Mouse (Mus musculus) heart, embryonic 15.5 days (tissue): ENCODE data around the gene H2al1h. TPM values are rescaled to one million over a fixed set of nuclear protein-coding genes. Genes with fewer than 3 reads are reported as not detected.
"Not testable (repeated sequence)": the region's sequence is repeated elsewhere in the genome, so short reads cannot be mapped to it uniquely, and the experiment has no call there.

Experiments used
- ATAC-seq: fragments of 200-750 bp; cut with Nextera tagmentation; replicated peaks from 2 replicates; pipeline ENCODE4 v1.8.0; 2017; ENCODE audit warnings: low read depth, moderate TSS enrichment; ENCODE audit not compliant: insufficient number of reproducible peaks, insufficient read depth, low FRiP score
- H3K27ac ChIP-seq: fragments of 300-500 bp; sonication (generic); 2 replicates; pipeline ENCODE4 v1.5.1; 2015; ENCODE audit warnings: mild to moderate bottlenecking, inconsistent platforms
- H3K27me3 ChIP-seq: fragments of 300-500 bp; sonication (generic); 2 replicates; pipeline ENCODE4 v1.6.1; 2015; ENCODE audit warnings: inconsistent platforms
- H3K36me3 ChIP-seq: fragments of 300-500 bp; sonication (generic); 2 replicates; pipeline ENCODE4 v1.6.1; 2015; ENCODE audit warnings: mild to moderate bottlenecking, inconsistent platforms
- H3K4me1 ChIP-seq: fragments of 300-500 bp; sonication (generic); replicated peaks from 2 replicates; pipeline ENCODE4 v1.6.1; 2015; ENCODE audit warnings: inconsistent platforms
- H3K4me2 ChIP-seq: fragments of 300-500 bp; sonication (generic); 2 replicates; pipeline ENCODE4 v1.6.1; 2015; ENCODE audit warnings: inconsistent platforms, mild to moderate bottlenecking, moderate library complexity
- H3K4me3 ChIP-seq: fragments of 300-500 bp; sonication (generic); 2 replicates; pipeline ENCODE4 v1.5.1; 2015; ENCODE audit warnings: mild to moderate bottlenecking, inconsistent platforms
- H3K9ac ChIP-seq: fragments of 300-500 bp; sonication (generic); 2 replicates; pipeline ENCODE4 v1.6.1; 2015; ENCODE audit warnings: mild to moderate bottlenecking, inconsistent platforms
- H3K9me3 ChIP-seq: fragments of 300-500 bp; sonication (generic); replicated peaks from 2 replicates; pipeline ENCODE4 v1.6.1; 2016; ENCODE audit warnings: inconsistent platforms
- WGBS: fragments of 180-500 bp; shearing (Covaris S2); methylation state at CpG from one replicate; pipeline ENCODE4 v1.1.7; 2015; ENCODE audit warnings: mixed read lengths; 5-methylcytosine and 5-hydroxymethylcytosine counted together
- polyA plus RNA-seq: library from polyadenylated mRNA; unstranded; fragments of >200 nt; fragmentation: Nextera tagmentation; extraction: Ambion mirVana; gene quantifications from 2 replicates; pipeline ENCODE4 v1.2.1, GENCODE M21; 2015

H2al1h gene
- polyA plus RNA-seq, 1 experiment from 2014 or later, result not detected

GRCm38 (mm10) chrX:11317956-11318355 is 3.3 kb upstream of the H2al1h start, which contains the start of gene H2al1g:
TSS of gene H2al1g (plus strand) at chrX:11318256.
- H3K9ac ChIP-seq, ATAC-seq, H3K4me1 ChIP-seq, H3K4me3 ChIP-seq, H3K9me3 ChIP-seq, H3K27ac ChIP-seq, H3K27me3 ChIP-seq, H3K4me2 ChIP-seq, H3K36me3 ChIP-seq: not testable (repeated sequence)
- no CpG with 5 or more reads among the region's 3 CpGs for WGBS

DNA sequence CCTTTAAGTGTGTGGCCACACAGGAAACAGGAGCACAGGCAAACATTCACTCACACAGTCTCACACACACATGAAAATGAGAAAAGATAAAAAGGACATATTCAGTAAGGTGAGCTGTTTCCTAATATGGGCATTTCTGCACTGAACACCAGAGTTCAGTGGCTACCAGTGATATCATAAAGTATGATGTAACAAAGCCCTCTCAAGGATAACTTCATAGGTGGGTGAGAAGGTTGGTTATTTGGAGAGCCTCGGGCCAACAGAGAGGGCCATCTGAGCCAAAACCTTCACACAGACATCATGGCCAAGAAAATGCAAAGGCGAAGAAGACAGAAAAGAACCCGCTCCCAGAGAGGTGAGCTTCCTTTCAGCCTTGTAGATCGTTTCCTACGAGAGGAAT is 3.1 kb downstream of the H2al1h start, which contains the start of gene H2al1i:
TSS of gene H2al1i (plus strand) at position 301 of the 400 bp plus-strand sequence.
- H3K27me3 ChIP-seq, ATAC-seq, H3K27ac ChIP-seq, H3K4me3 ChIP-seq, H3K36me3 ChIP-seq, H3K4me1 ChIP-seq, H3K9ac ChIP-seq, H3K4me2 ChIP-seq, H3K9me3 ChIP-seq: not testable (repeated sequence)
- 82% methylated on average over 2 of the region's 5 CpGs for WGBS

DNA sequence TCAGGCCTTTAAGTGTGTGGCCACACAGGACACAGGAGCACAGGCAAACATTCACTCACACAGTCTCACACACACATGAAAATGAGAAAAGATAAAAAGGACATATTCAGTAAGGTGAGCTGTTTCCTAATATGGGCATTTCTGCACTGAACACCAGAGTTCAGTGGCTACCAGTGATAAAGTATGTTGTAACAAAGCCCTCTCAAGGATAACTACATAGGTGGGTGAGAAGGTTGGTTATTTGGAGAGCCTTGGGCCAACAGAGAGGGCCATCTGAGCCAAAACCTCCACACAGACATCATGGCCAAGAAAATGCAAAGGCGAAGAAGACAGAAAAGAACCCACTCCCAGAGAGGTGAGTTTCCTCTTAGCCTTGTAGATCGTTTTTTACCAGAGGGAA is 6.2 kb downstream of the H2al1h start, which contains the start of gene H2al1j:
TSS of gene H2al1j (plus strand) at position 301 of the 400 bp plus-strand sequence.
- not testable (repeated sequence) for H3K9ac ChIP-seq, H3K36me3 ChIP-seq, H3K27ac ChIP-seq, H3K4me1 ChIP-seq, H3K4me3 ChIP-seq, ATAC-seq, H3K4me2 ChIP-seq, H3K9me3 ChIP-seq, H3K27me3 ChIP-seq
- 79% methylated on average over 2 of the region's 2 CpGs for WGBS

DNA sequence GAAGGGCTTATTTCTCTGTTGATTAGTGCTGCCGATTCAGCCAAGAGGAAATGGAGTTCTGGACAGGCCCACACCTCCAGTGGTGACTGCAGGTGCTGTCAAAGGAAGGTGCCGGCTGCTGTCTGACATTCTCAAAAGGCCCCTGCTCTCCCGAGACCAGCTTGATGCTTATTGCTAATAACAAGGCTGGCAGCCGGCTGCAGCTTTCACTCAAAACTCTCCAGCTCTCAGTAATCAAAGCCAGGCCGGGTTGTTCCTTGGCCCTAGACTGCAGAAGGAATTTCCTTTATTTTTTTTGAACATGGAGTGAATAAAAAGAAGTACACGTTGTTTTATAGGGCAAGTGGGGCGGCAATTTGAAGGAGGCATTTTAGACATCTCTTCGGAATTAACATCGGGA is 24.5 kb downstream of the H2al1h start:
- Histone ChIP-seq H3K27ac (no peak overlapping the region), H3K4me2 (no peak overlapping the region), H3K27me3 (no peaks in the 10 kb centered on the region), H3K9me3 (no peaks in the 10 kb centered on the region), H3K4me1 (no peaks in the 10 kb centered on the region), H3K36me3 (no peaks in the 10 kb centered on the region), H3K9ac (no peak overlapping the region), H3K4me3 (no peak overlapping the region)
- WGBS, result 56% methylated on average over 9 of the region's 9 CpGs
- no peak for ATAC-seq

DNA sequence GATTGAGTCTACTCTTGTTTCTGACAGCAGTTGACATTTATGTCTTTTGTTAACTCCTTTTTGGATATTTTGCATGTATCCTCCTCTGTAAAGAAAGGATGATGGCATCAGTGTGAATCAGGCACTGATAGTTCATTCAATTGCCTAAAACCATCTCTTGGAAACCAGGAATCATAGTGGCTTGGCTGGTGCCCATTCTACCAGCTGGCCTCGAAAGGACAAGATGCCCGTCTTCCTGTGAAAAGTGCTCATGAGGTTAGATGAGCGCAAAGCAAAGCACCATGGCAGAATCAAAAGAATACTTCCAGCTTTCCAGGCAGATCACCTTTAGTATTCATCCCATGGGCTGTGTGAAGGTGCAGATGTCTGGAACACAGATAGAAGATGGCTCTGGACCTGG is 25.5 kb downstream of the H2al1h start:
- Histone ChIP-seq H3K36me3 (no peaks in the 10 kb centered on the region), H3K27ac (no peak overlapping the region), H3K9me3 (no peaks in the 10 kb centered on the region), H3K4me3 (no peak overlapping the region), H3K27me3 (no peaks in the 10 kb centered on the region), H3K4me1 (no peaks in the 10 kb centered on the region), H3K9ac (no peak overlapping the region), H3K4me2 (no peak overlapping the region)
- no peak for ATAC-seq
- whole genome bisulfite sequencing, result 81% methylated on average over 3 of the region's 3 CpGs

- Histone ChIP-seq H3K4me1 (no peaks in the 10 kb centered on the region), H3K4me2 (no peak overlapping the region), H3K36me3 (no peaks in the 10 kb centered on the region), H3K4me3 (no peak overlapping the region), H3K9ac (no peak overlapping the region), H3K27me3 (peaks cover 7% of the 10 kb centered on the region), H3K27ac (no peak overlapping the region), H3K9me3 (no peaks in the 10 kb centered on the region)
- 73% methylated on average over 6 of the region's 6 CpGs for WGBS
- no peak for ATAC-seq
Observed at GRCm38 (mm10) chrX:11360823-11361222, 39.5 kb downstream of the H2al1h start.

- Histone ChIP-seq H3K9me3 (no peaks in the 10 kb centered on the region), H3K27ac (no peak overlapping the region), H3K4me2 (no peak overlapping the region), H3K4me3 (no peak overlapping the region), H3K4me1 (no peaks in the 10 kb centered on the region), H3K9ac (no peak overlapping the region), H3K36me3 (no peaks in the 10 kb centered on the region), H3K27me3 (peaks cover 11% of the 10 kb centered on the region)
- 74% methylated on average over 2 of the region's 2 CpGs for WGBS
- ATAC-seq, result no peak
Observed at GRCm38 (mm10) chrX:11361261-11361660, 40.0 kb downstream of the H2al1h start.

DNA sequence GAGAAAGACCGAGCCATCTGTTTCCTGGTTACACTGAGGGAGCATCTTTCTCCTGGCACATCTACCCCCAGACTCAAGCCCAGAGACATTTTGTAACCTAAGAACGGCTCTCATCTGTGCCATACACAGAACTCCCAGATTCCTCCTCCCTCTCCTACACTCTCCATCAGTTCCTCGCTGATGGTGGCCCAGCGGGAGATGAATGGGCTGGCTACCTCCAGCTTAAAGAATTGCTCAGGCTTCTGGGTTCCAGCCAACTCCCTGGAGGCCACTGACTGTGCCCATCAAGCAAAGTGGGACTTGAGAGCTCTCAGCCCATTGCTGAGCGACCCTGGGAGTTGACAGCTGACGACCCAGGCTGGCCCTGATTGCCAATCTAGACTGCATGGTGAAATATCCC is 42.6 kb downstream of the H2al1h start:
- no peak overlapping the region for H3K4me2 ChIP-seq
- ATAC-seq, result no peak
- H3K27me3 ChIP-seq, result peaks cover 13% of the 10 kb centered on the region
- no peak overlapping the region for H3K4me3 ChIP-seq
- no peak overlapping the region for H3K27ac ChIP-seq
- no peak overlapping the region for H3K9ac ChIP-seq
- H3K9me3 ChIP-seq, result no peaks in the 10 kb centered on the region
- no peaks in the 10 kb centered on the region for H3K4me1 ChIP-seq
- 49% methylated on average over 6 of the region's 6 CpGs for WGBS
- H3K36me3 ChIP-seq, result no peaks in the 10 kb centered on the region

GRCm38 (mm10) chrX:11365151-11365550 is 43.9 kb downstream of the H2al1h start:
- no peaks in the 10 kb centered on the region for H3K36me3 ChIP-seq
- WGBS, result 74% methylated on average over 12 of the region's 12 CpGs
- ATAC-seq, result no peak
- no peak overlapping the region for H3K27ac ChIP-seq
- H3K4me1 ChIP-seq, result no peaks in the 10 kb centered on the region
- peaks cover 6% of the 10 kb centered on the region; the same call in 1 of the 2 replicates for H3K27me3 ChIP-seq
- H3K4me2 ChIP-seq, result no peak overlapping the region
- no peak overlapping the region for H3K9ac ChIP-seq
- no peak overlapping the region for H3K4me3 ChIP-seq
- H3K9me3 ChIP-seq, result no peaks in the 10 kb centered on the region

Other genes starting within 250 kb of the H2al1h start
- gene H2al1a, start 22.2 kb upstream of the H2al1h start, polyA plus RNA-seq, result not detected in 2 replicates
- not detected in 2 replicates for gene H2al1b, start 19.1 kb upstream of the H2al1h start, polyA plus RNA-seq
- not detected in 2 replicates for gene H2al1c, start 15.8 kb upstream of the H2al1h start, polyA plus RNA-seq
- not detected in 2 replicates for gene H2al1d, start 12.7 kb upstream of the H2al1h start, polyA plus RNA-seq
- gene H2al1e, start 9.6 kb upstream of the H2al1h start, polyA plus RNA-seq, result not detected in 2 replicates
- not detected in 2 replicates for gene H2al1f, start 6.3 kb upstream of the H2al1h start, polyA plus RNA-seq
- not detected in 2 replicates for gene H2al1g, start 3.2 kb upstream of the H2al1h start, polyA plus RNA-seq
- gene H2al1i, start 3.2 kb downstream of the H2al1h start, polyA plus RNA-seq, result not detected in 2 replicates
- not detected in 2 replicates for gene H2al1j, start 6.3 kb downstream of the H2al1h start, polyA plus RNA-seq